Mouse (Mus musculus): ENCODE results near the gene Lpcat2. TPM values are rescaled to one million over a fixed set of nuclear protein-coding genes. Genes with fewer than 3 reads are reported as not detected.

Gene Lpcat2
- total and polyA plus RNA-seq, 2 experiments, result 0.82 to 2.7 TPM

DNA sequence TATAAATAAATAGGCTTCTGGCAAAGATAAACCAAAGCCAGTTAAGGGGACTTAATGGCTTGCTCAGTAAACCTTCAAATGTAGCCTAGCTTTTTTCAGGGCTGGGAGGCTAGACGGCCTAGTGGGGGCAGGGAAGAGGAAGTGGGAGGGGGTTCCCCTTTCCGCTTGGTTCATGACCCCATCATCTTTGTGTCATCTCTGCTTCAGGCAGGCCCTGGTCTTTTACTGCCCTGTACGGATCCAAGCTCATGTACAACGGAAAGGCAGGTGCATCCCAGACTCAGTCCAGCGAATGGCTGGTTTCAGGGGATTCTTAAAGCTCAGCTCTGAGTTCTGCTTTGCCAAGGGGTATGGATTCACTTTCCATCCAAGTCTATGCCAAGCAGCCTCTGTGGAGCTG, 32.8 kb upstream of the Lpcat2 start:
- Histone ChIP-seq H3K27me3 (ENCODE audit: control insufficient read depth, insufficient read depth, low read length) (peaks cover 1% of the 10 kb centered on the region; the same call in 1 of the 2 replicates), H3K27ac (replicated peaks; ENCODE audit: insufficient read depth, low read depth, low read length) (no peak overlapping the region), H3K4me1 (ENCODE audit: control insufficient read depth, insufficient read depth, low read length) (no peaks in the 10 kb centered on the region), H3K36me3 (ENCODE audit: control insufficient read depth, insufficient read depth, low read length) (no peaks in the 10 kb centered on the region), H3K4me3 (ENCODE audit: insufficient read depth, low read depth, low read length) (no peak overlapping the region), H3K9ac (ENCODE audit: low read depth, low read length) (no peak overlapping the region), H3K79me2 (ENCODE audit: control insufficient read depth, insufficient read depth, low read length) (no peaks in the 10 kb centered on the region)
- 71% methylated on average over 5 of the region's 5 CpGs for WGBS
- TF ChIP-seq CTCF (IDR thresholded peaks at IDR 0.05; ENCODE audit: low read depth, low read length) (no peak), POLR2A (IDR thresholded peaks at IDR 0.05; ENCODE audit: extremely low read depth, insufficient read depth, low read length) (no peak)
- peak; percentile 9 for DNase-seq (ENCODE audit: extremely low read depth, low read depth, low spot score)

- Histone ChIP-seq H3K79me2 (ENCODE audit: control insufficient read depth, insufficient read depth, low read length) (no peaks in the 10 kb centered on the region), H3K36me3 (ENCODE audit: control insufficient read depth, insufficient read depth, low read length) (no peaks in the 10 kb centered on the region), H3K4me1 (ENCODE audit: control insufficient read depth, insufficient read depth, low read length) (no peaks in the 10 kb centered on the region), H3K27me3 (ENCODE audit: control insufficient read depth, insufficient read depth, low read length) (peaks cover 3% of the 10 kb centered on the region; the same call in 1 of the 2 replicates), H3K9ac (ENCODE audit: low read depth, low read length) (no peak overlapping the region), H3K27ac (replicated peaks; ENCODE audit: insufficient read depth, low read depth, low read length) (no peak overlapping the region), H3K4me3 (ENCODE audit: insufficient read depth, low read depth, low read length) (no peak overlapping the region)
- DNase-seq (ENCODE audit: extremely low read depth, low read depth, low spot score), result no peak
- TF ChIP-seq POLR2A (IDR thresholded peaks at IDR 0.05; ENCODE audit: extremely low read depth, insufficient read depth, low read length) (no peak), CTCF (IDR thresholded peaks at IDR 0.05; ENCODE audit: low read depth, low read length) (no peak)
- WGBS, result 68% methylated on average over 4 of the region's 4 CpGs
These were observed 29.1 kb upstream of the Lpcat2 start for GRCm38 (mm10) chr8:92825991-92826390.

GRCm38 (mm10) chr8:92827243-92828034, 27.7 kb upstream of the Lpcat2 start, which contains the start of gene Mmp2:
Gene Mmp2, plus strand, starts transcription at chr8:92827291.
- Histone ChIP-seq H3K79me2 (ENCODE audit: control insufficient read depth, insufficient read depth, low read length) (no peaks in the 10 kb centered on the region), H3K27me3 (ENCODE audit: control insufficient read depth, insufficient read depth, low read length) (peaks cover 3% of the 10 kb centered on the region; the same call in 1 of the 2 replicates), H3K9ac (ENCODE audit: low read depth, low read length) (peak within 1 kb of the TSS; percentile 2; the same call in 1 of the 2 replicates), H3K27ac (replicated peaks; ENCODE audit: insufficient read depth, low read depth, low read length) (0 out of 2 replicates have a peak within 1 kb of the TSS, but pooled peaks have one; percentile 40), H3K4me3 (ENCODE audit: insufficient read depth, low read depth, low read length) (peak within 1 kb of the TSS; percentile 56; the same call in 1 of the 2 replicates), H3K36me3 (ENCODE audit: control insufficient read depth, insufficient read depth, low read length) (no peaks in the 10 kb centered on the region), H3K4me1 (ENCODE audit: control insufficient read depth, insufficient read depth, low read length) (no peaks in the 10 kb centered on the region)
- TF ChIP-seq POLR2A (IDR thresholded peaks at IDR 0.05; ENCODE audit: extremely low read depth, insufficient read depth, low read length) (no peak), CTCF (IDR thresholded peaks at IDR 0.05; ENCODE audit: low read depth, low read length) (no peak)
- WGBS, result 6% methylated on average over 37 of the region's 37 CpGs
- DNase-seq (ENCODE audit: extremely low read depth, low read depth, low spot score), result no peak

DNA sequence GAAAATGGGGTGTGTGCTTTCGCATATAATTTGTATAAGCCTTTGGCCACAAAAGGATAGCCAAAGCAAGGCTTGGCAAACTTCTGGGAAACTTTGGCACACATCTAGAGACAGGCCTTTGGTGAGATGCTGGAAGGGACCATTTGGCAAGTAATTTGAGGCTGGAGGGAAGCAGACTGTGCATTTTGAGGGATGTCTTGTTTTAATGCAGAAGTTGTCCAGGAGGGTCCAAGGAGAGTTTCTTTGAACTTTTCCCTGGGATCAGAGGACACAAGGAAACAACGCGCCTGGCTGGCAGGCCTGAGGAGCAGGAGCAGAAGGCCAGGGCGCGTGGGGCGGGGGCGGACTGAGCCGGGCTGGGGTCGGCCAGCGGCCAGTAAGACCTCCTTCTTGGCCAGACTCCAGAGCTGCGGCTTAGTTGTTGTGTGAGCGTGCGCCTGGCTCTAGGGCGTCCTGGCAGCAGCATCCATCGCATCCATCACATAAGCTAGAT, 26.8 kb upstream of the Lpcat2 start:
- peaks cover 3% of the 10 kb centered on the region; the same call in 1 of the 2 replicates for H3K27me3 ChIP-seq (ENCODE audit: control insufficient read depth, insufficient read depth, low read length)
- no peak overlapping the region for H3K9ac ChIP-seq (ENCODE audit: low read depth, low read length)
- H3K27ac ChIP-seq (replicated peaks; ENCODE audit: insufficient read depth, low read depth, low read length), result no peak overlapping the region
- no peak for DNase-seq (ENCODE audit: extremely low read depth, low read depth, low spot score)
- TF ChIP-seq POLR2A (IDR thresholded peaks at IDR 0.05; ENCODE audit: extremely low read depth, insufficient read depth, low read length) (no peak), CTCF (IDR thresholded peaks at IDR 0.05; ENCODE audit: low read depth, low read length) (no peak)
- H3K4me1 ChIP-seq (ENCODE audit: control insufficient read depth, insufficient read depth, low read length), result no peaks in the 10 kb centered on the region
- WGBS, result 49% methylated on average over 15 of the region's 15 CpGs
- no peaks in the 10 kb centered on the region for H3K79me2 ChIP-seq (ENCODE audit: control insufficient read depth, insufficient read depth, low read length)
- no peak overlapping the region for H3K4me3 ChIP-seq (ENCODE audit: insufficient read depth, low read depth, low read length)
- no peaks in the 10 kb centered on the region for H3K36me3 ChIP-seq (ENCODE audit: control insufficient read depth, insufficient read depth, low read length)

DNA sequence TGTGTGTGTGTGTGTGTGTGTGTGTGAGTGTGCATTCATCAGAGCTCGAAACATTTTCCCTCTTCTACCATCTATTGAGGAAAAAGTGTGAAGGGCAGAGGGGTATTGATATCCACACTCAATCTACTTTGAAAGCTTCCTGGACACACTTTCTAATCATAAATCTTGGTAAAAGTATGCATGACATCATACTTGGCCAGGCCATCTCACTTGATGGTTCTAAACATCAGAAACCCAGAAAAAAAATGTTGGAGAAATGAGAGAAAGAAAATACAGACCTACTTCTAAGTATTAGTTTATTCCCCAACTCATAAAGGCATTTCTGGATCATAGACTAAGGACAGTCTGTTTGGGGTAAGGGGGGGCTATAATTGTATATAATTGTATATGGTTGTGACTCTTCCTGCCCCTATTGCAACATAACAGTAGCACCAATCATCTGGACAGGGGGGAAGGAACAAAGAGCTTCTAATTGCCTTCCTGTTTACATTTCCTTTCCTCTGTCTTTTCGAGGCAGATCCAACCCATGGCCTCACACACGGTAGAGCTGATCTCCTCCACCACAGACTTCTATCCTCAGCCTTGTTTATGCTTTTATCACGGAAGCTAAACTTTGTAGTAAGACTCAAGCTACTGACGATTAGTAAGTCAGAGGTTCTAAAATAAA, 20.9 kb upstream of the Lpcat2 start:
- H3K4me1 ChIP-seq (ENCODE audit: control insufficient read depth, insufficient read depth, low read length), result no peaks in the 10 kb centered on the region
- H3K79me2 ChIP-seq (ENCODE audit: control insufficient read depth, insufficient read depth, low read length), result no peaks in the 10 kb centered on the region
- no peak overlapping the region for H3K9ac ChIP-seq (ENCODE audit: low read depth, low read length)
- no peak overlapping the region for H3K27ac ChIP-seq (replicated peaks; ENCODE audit: insufficient read depth, low read depth, low read length)
- no peak for TF ChIP-seq POLR2A (IDR thresholded peaks at IDR 0.05; ENCODE audit: extremely low read depth, insufficient read depth, low read length)
- no peak for TF ChIP-seq CTCF (IDR thresholded peaks at IDR 0.05; ENCODE audit: low read depth, low read length)
- H3K27me3 ChIP-seq (ENCODE audit: control insufficient read depth, insufficient read depth, low read length), result no peaks in the 10 kb centered on the region
- H3K4me3 ChIP-seq (ENCODE audit: insufficient read depth, low read depth, low read length), result no peak overlapping the region
- no peak for DNase-seq (ENCODE audit: extremely low read depth, low read depth, low spot score)
- WGBS, result 52% methylated on average over 5 of the region's 5 CpGs
- no peaks in the 10 kb centered on the region for H3K36me3 ChIP-seq (ENCODE audit: control insufficient read depth, insufficient read depth, low read length)
